Mouse (Mus musculus) urinary bladder, adult 18-20 months (tissue): Measurements from ENCODE around the gene Stra6.

ENCODE experiments used
- DNase-seq, 2 experiments: peaks; one replicate each; pipeline ENCODE4 v3.0.0; 2022; ENCODE audit warnings: low spot score in 2 of 2, mixed read lengths in 2 of 2

Stra6 gene

DNA sequence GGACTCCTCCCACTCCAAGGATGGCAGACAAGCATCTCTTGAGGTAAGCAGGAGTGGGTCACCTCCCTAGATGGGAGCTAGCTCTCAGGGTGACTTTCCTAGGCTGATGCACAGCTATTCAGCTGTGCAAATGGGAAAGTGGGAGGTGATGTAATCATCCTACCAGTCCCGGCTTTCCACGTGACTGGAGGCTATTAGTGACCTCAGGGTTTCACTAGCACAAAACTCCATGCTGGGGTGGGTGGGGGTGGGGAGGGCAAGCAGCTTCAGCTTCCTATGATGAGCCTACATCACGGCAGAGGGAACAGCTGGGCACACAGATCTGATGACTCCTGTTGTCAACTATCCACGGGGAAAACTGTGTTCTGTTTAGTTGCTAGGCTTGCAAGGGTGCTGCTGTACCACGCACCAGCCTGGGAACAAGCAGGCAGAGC lies 111.2 kb downstream of the Stra6 start:
- no peak for DNase-seq

- no peak for DNase-seq
Observed at GRCm38 (mm10) chr9:58175745-58176487, 112.3 kb downstream of the Stra6 start.

GRCm38 (mm10) chr9:58177165-58177564 lies 113.6 kb downstream of the Stra6 start:
- DNase-seq, result no peak

DNA sequence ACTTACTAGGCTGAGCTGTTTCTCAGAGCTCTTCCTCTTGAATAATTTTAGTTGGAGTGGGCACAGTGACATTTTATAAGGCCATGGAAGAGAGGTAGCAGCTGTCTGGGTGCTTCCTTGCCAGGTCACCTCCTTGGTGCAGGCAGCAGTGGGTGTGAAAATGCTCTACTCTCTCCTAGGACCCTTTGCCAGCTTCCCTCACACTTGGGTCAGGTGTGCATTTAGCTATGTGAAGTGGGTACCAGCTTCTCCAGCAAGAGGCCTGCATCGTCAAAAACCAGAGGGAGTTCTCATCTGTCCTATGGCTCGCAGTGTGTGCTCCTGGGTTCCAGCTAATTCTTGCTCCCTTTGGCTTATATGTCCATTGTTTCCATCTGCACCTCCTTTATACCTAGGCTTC lies 115.8 kb downstream of the Stra6 start:
- no peak for DNase-seq

GRCm38 (mm10) chr9:58184456-58184855 lies 120.9 kb downstream of the Stra6 start:
- no peak for DNase-seq

DNA sequence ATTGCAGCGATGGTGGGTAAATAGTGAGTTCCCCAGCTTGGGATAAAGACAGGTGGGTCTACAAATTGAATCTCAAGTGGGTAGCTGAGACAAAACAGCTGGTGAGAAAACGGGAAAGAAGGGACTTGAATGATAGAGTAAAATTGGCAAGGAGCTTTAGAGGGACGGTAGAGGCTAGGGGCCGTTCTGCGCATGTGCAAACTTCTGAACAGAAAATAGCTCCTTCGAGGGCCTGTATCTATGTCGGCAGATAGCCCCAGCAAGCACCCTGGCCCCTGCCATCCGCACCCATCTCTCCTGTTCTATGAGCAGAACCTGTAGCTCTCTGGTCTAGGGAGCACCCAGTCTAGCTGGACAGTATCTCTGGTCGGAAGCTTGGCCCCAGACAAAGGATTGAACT lies 130.6 kb downstream of the Stra6 start:
- DNase-seq, result no peak

DNA sequence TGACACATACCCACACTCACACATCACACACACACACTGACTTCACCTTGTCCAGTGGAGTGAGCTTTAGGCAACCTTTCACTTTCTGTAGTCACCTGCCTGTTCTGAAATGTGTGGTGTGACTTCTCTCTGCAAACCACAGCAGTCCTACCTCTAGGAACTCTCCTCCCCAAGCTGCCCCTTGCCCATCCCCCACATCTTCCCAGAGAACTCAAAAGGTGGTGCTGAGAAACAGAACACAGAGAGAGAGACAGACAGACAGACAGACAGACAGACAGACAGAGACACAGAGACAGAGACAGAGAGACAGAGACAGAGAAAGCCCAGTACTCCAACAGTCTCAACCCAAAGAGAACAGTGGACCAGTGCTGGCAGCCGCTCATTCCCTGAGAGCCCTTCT lies 132.1 kb downstream of the Stra6 start:
- no peak for DNase-seq

GRCm38 (mm10) chr9:58196141-58196540 lies 132.6 kb downstream of the Stra6 start:
- DNase-seq, result no peak

DNA sequence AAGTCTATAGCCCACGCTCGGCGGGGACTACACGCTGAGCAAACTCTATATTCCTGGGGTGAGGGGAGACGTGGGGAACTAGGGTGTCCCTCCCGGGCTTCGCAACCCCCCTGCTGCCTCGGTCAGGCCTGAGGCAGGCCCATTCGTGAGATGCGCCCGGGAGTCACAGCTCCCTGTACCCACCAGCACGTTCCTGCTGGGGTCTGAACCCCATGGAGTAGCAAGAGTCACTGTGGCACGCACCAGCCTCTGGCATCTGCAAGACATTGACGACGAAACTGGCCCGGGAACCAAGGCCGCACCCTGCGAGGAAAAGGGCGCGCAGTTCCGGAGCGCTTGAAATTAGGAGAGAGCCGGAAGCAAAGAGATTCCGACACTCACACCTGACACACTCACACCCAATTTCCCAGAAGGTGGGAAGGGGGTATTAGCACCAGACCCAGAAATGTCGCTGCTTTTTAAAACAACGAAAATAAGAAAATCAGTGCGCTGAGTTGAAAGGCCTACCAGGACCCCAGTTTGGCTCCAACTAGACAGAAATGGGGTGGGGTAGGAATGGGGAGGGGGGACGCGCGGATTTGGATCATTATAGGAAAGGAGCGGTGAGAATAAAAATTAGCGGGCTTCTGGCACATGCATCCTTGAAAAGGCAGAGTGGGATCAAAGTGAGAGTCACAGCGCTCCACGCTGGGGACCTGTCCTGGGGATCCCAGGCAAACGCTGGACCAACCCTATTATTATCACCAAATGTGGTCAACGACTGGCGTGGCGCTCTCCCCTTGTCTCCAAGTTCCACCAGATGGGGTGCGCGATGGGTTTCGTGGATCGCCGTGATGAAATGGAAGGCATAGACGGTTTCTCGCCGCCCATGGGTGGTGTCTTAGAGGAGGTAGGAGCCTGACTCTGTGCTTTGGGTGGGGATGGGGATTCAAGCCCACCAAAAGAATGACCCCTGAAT lies 133.3 kb downstream of the Stra6 start:
- no peak for DNase-seq

DNA sequence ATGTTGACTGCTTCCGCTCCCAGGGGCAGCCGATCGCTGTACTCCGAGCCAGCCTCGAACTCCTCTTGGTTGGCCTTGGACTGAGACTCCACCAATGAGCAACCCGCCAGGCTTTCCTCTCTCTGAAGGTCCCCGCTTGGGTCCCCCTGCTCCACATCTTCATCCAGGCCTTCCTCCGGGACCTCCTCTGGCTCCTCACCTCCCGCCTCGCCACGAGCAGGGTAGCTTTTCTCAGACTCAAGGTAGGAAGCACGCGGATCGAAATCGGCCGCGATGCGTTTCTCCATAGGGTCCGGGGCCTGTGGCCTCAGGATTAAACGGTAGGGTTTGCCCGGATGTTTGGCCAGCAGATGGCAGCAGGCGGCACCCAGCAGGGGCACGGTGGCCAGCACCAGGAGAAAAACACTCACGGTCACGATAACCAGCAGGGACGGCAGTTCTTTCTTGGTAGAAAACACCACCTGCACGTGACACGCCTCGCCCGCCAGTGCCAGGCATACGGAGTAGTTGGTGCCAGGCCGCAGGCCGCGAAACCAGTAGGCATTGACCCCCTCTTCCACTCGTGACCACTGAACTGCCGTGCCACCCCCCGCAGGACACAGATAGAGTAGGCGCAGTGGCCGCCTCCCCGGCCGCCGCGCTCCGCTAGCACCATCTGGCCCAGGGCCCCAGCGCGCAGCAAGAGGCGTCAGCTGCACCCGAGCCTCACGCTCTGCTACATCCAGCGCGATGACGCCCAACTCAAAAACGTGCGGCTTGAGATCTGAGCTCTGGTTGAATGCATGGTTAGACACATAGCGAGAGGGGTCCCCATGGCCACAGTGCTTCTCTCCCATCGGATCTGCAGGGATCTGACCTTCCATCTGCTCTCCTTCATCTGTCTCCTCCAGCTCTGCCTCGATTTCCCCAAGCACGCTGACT lies 134.5 kb downstream of the Stra6 start:
- DNase-seq, result peak in 1 of 2 experiments; percentile 56

GRCm38 (mm10) chr9:58198801-58199371 lies 135.3 kb downstream of the Stra6 start:
- DNase-seq, result no peak

- DNase-seq, result no peak
Observed at GRCm38 (mm10) chr9:58199381-58200269, 136.0 kb downstream of the Stra6 start.

- no peak for DNase-seq
Observed at GRCm38 (mm10) chr9:58200270-58201090, 136.9 kb downstream of the Stra6 start.

- no peak for DNase-seq
Observed at GRCm38 (mm10) chr9:58201091-58201842, 137.7 kb downstream of the Stra6 start.

DNA sequence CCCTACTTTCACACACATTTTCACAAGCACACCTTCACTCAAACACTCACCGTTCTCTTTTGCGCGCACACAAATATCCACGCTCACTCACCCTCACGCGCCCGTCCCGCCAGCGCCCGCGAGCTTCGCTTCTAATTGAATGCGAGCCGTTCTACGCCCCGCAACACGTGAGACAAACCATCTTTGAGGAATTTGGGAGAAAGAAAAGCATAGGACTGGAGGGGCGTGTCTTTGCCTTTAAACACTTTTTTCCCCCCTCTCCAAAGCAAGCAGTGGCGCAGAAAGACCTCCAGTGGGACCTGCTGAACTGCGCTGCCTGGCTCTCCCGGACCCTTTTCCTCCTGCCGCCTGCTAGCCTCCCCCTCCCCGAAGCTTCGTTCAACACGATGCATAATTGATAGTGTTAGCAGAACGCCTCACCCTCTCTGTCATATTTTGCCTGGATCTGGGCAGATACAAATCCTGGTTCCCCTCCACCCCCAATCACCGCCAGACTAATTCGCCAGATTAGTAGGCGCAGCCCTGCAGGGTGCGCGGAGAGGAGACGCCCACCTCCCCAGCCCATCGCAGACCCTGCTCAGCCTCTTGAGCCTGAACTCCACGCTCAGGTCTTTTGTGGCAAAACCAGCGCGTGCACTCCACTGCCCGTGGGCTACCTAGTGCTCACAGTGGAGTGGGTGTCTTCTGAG lies 138.4 kb downstream of the Stra6 start:
- DNase-seq, result no peak

- no peak for DNase-seq
Observed at GRCm38 (mm10) chr9:58202676-58203453, 139.3 kb downstream of the Stra6 start.
